Mouse (Mus musculus): ENCODE data around the gene Car8. TPM values are rescaled to one million over a fixed set of nuclear protein-coding genes. Genes with fewer than 3 reads are reported as not detected.

Car8 gene
- total and polyA plus RNA-seq, 3 experiments, result 0.31 TPM; not detected in 1

DNA sequence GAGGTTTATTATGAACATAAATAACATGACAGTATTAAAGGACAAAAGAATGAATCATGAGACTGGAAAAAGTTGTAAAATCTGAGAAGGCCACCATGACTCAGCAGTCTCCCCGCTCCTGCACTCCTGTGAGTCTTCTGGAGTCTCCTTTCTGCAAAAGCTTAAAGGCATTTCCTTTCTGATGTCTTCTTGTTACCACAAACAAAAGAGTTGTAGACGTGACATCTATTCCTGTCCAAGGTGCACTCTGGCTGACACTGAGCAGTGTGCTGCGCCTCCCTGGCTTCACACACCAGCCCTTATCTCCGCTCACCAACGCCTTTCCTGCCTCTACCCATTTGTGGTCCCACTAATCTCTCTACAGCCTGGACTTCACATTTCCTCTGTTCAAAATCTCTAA, 38.8 kb downstream of the Car8 start (continued):
- no peak for TF ChIP-seq ZNF384 (IDR thresholded peaks at IDR 0.05; ENCODE audit: low read depth, low read length)
- TF ChIP-seq POLR2AphosphoS2 (IDR thresholded peaks at IDR 0.05; ENCODE audit: low read length), result no peak
- no peak for TF ChIP-seq HCFC1 (IDR thresholded peaks at IDR 0.05; ENCODE audit: low read depth, low read length)
- TF ChIP-seq UBTF (IDR thresholded peaks at IDR 0.05; ENCODE audit: borderline replicate concordance, insufficient read depth, low read depth, low read length), result no peak
- TF ChIP-seq USF1 (IDR thresholded peaks at IDR 0.05; ENCODE audit: low read depth, low read length), result no peak
- TF ChIP-seq CHD2 (IDR thresholded peaks at IDR 0.05; ENCODE audit: low read length), result no peak
- TF ChIP-seq ZKSCAN1 (IDR thresholded peaks at IDR 0.05; ENCODE audit: low read depth, low read length), result peak; percentile 73; the same call in 1 of the 2 replicates
- TF ChIP-seq USF2 (IDR thresholded peaks at IDR 0.05; ENCODE audit: borderline replicate concordance in 1 of 2, insufficient read depth in 1 of 2, low read depth in 1 of 2, low read length in 2 of 2), result no peak

DNA sequence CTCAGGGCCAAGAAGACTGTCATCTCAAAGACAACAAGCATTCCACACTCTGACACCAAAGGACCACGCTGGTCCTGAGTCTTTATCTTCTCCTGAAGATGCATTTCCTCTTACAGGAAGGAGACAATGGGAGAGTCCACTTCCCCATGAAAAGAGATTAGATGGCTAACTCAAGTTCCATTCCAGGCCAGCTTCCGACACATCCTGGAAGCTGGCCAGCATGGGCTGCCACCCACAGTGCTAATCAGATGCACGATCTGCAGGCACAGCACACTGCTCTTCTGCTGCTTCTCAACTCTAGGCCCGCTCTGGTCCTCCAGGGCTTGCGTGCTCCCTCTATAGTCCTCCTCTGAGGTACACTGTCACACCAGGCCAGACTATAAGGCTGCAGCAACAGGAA, 40.8 kb downstream of the Car8 start:
- peak; percentile 89 for DNase-seq (ENCODE audit: low read depth, low spot score)
- Histone ChIP-seq H3K79me2 (ENCODE audit: control insufficient read depth, insufficient read depth, low read length, poor library complexity) (no peaks in the 10 kb centered on the region), H3K9ac (ENCODE audit: control insufficient read depth, low read depth, low read length, poor library complexity, severe bottlenecking) (peak overlapping the region; percentile 54; the same call in 1 of the 2 replicates), H3K36me3 (ENCODE audit: control insufficient read depth in 1 of 2, insufficient read depth in 2 of 2, low read length in 2 of 2) (peaks cover 0 to 17% of the 10 kb centered on the region in 2 experiments; a peak in 2 of 4 replicates), H3K27ac (ENCODE audit: control insufficient read depth, low read depth, low read length) (peak overlapping the region; percentile 82), H3K4me3 (ENCODE audit: control insufficient read depth in 1 of 2, insufficient read depth in 1 of 2, low read depth in 2 of 2, low read length in 2 of 2) (no peak overlapping the region), H3K4me1 (ENCODE audit: control insufficient read depth in 1 of 2, insufficient read depth in 2 of 2, low read length in 2 of 2) (peaks cover 17 to 24% of the 10 kb centered on the region in 2 experiments), H3K9me3 (replicated peaks; ENCODE audit: insufficient read depth, low read length) (no peaks in the 10 kb centered on the region), H3K27me3 (ENCODE audit: control insufficient read depth in 1 of 2, insufficient read depth in 2 of 2, low read length in 2 of 2) (no peaks in the 10 kb centered on the region)
- TF ChIP-seq BHLHE40 (IDR thresholded peaks at IDR 0.05; ENCODE audit: borderline replicate concordance, low read depth, low read length) (peak; percentile 42; the same call in 1 of the 2 replicates), POLR2AphosphoS5 (IDR thresholded peaks at IDR 0.05; ENCODE audit: borderline replicate concordance, low read depth, low read length) (no peak), USF1 (IDR thresholded peaks at IDR 0.05; ENCODE audit: low read depth, low read length) (no peak), CHD2 (IDR thresholded peaks at IDR 0.05; ENCODE audit: low read length) (0 out of 2 replicates have a peak, but pooled peaks have one; percentile 15), POLR2A (IDR thresholded peaks at IDR 0.05; ENCODE audit: control insufficient read depth in 1 of 2, insufficient read depth in 1 of 2, low read depth in 1 of 2, low read length in 2 of 2, poor library complexity in 1 of 2) (no peak), SMC3 (IDR thresholded peaks at IDR 0.05; ENCODE audit: low read depth, low read length) (no peak), NRF1 (IDR thresholded peaks at IDR 0.05; ENCODE audit: insufficient read depth, low read depth, low read length, poor library complexity, severe bottlenecking) (no peak), MYB (IDR thresholded peaks at IDR 0.05; ENCODE audit: low read depth, low read length) (peak; percentile 25; the same call in 1 of the 2 replicates), EP300 (IDR thresholded peaks at IDR 0.05; ENCODE audit: low read depth in 1 of 2, low read length in 2 of 2) (peak; percentile 95 to 96), MAFK (IDR thresholded peaks at IDR 0.05; ENCODE audit: borderline replicate concordance, low read depth, low read length) (peak; percentile 20; the same call in 1 of the 2 replicates), USF2 (IDR thresholded peaks at IDR 0.05; ENCODE audit: borderline replicate concordance in 1 of 2, insufficient read depth in 1 of 2, low read depth in 1 of 2, low read length in 2 of 2) (no peak), ZNF384 (IDR thresholded peaks at IDR 0.05; ENCODE audit: low read depth, low read length) (peak; percentile 43; the same call in 1 of the 2 replicates), ETS1 (IDR thresholded peaks at IDR 0.05; ENCODE audit: low read depth, low read length) (peak; percentile 81), HCFC1 (IDR thresholded peaks at IDR 0.05; ENCODE audit: low read depth, low read length) (peak; percentile 54; the same call in 1 of the 2 replicates), GABPA (IDR thresholded peaks at IDR 0.05; ENCODE audit: low read depth, low read length) (no peak), MAX (IDR thresholded peaks at IDR 0.05; ENCODE audit: low read length) (peak; percentile 61; the same call in 1 of the 2 replicates), MXI1 (IDR thresholded peaks at IDR 0.05; ENCODE audit: low read depth, low read length) (no peak), ZKSCAN1 (IDR thresholded peaks at IDR 0.05; ENCODE audit: low read depth, low read length) (no peak), TAL1 (IDR thresholded peaks at IDR 0.05; ENCODE audit: low read length) (0 out of 2 replicates have a peak, but pooled peaks have one; percentile 11), CHD1 (IDR thresholded peaks at IDR 0.05; ENCODE audit: low read depth, low read length) (no peak), JUND (IDR thresholded peaks at IDR 0.05; ENCODE audit: low read depth, low read length) (peak; percentile 77; the same call in 1 of the 2 replicates), RAD21 (IDR thresholded peaks at IDR 0.05; ENCODE audit: low read depth, low read length) (no peak), NELFE (IDR thresholded peaks at IDR 0.05; ENCODE audit: low read depth, low read length) (no peak), RCOR1 (IDR thresholded peaks at IDR 0.05; ENCODE audit: low read depth, low read length) (peak; percentile 72), KAT2A (conservative IDR thresholded peaks at IDR 0.05; ENCODE audit: low read depth, low read length) (no peak), POLR2AphosphoS2 (IDR thresholded peaks at IDR 0.05; ENCODE audit: low read length) (no peak), SIN3A (IDR thresholded peaks at IDR 0.05; ENCODE audit: low read length) (peak; percentile 82), ZMIZ1 (IDR thresholded peaks at IDR 0.05; ENCODE audit: low read depth, low read length) (no peak), TBP (IDR thresholded peaks at IDR 0.05; ENCODE audit: low read depth, low read length) (peak; percentile 55; the same call in 1 of the 2 replicates), CTCF (IDR thresholded peaks at IDR 0.05 in 2 of 3, conservative IDR thresholded peaks at IDR 0.05 in 1 of 3; ENCODE audit: control insufficient read depth in 1 of 3, insufficient read depth in 1 of 3, low read depth in 2 of 3, low read length in 3 of 3, poor library complexity in 1 of 3, severe bottlenecking in 1 of 3) (no peak), ELF1 (IDR thresholded peaks at IDR 0.05; ENCODE audit: low read depth, low read length) (0 out of 2 replicates have a peak, but pooled peaks have one; percentile 30), ZC3H11A (IDR thresholded peaks at IDR 0.05; ENCODE audit: low read depth, low read length) (no peak)

All from MEL (cell line).